1 mouse cellular context compared by ENCODE assay signal in genomic region chr7:45591880-45592279, GRCm38 (mm10).
TF ChIP-seq lines count a peak whose summit lies in the region.

No protein-coding gene starts in this region.

TF ChIP-seq in MEL, 35 proteins besides CTCF, POLR2A, EP300 and RAD21 (continued from another document):
- TF ChIP-seq MXI1 (IDR thresholded peaks at IDR 0.05; ENCODE audit: low read depth, low read length) (no peak), NELFE (IDR thresholded peaks at IDR 0.05; ENCODE audit: low read depth, low read length) (no peak), GATA1 (IDR thresholded peaks at IDR 0.05; ENCODE audit: low read depth, low read length) (peak; percentile 31; the same call in 1 of the 2 replicates), NRF1 (IDR thresholded peaks at IDR 0.05; ENCODE audit: insufficient read depth, low read depth, low read length, poor library complexity, severe bottlenecking) (no peak), ETS1 (IDR thresholded peaks at IDR 0.05; ENCODE audit: low read depth, low read length) (peak; percentile 82), SIN3A (IDR thresholded peaks at IDR 0.05; ENCODE audit: low read length) (no peak), ELF1 (IDR thresholded peaks at IDR 0.05; ENCODE audit: low read depth, low read length) (no peak), KAT2A (conservative IDR thresholded peaks at IDR 0.05; ENCODE audit: low read depth, low read length) (no peak), BHLHE40 (IDR thresholded peaks at IDR 0.05; ENCODE audit: borderline replicate concordance, low read depth, low read length) (peak; percentile 55; the same call in 1 of the 2 replicates), E2F4 (IDR thresholded peaks at IDR 0.05; ENCODE audit: borderline replicate concordance, low read depth, low read length) (no peak)
